Mouse (Mus musculus) layer of hippocampus, adult 2 months (tissue): ENCODE data around the gene Rhou. TPM values are rescaled to one million over a fixed set of nuclear protein-coding genes. Genes with fewer than 3 reads are reported as not detected.
"Not testable (repeated sequence)": the region's sequence is repeated elsewhere in the genome, so short reads cannot be mapped to it uniquely, and the experiment has no call there.

Experiments
- DNase-seq, 2 experiments: peaks; one replicate each; pipeline ENCODE4 v3.0.0; 2022; ENCODE audit warnings: low spot score in 2 of 2
- H3K27ac ChIP-seq: fragments of 200-600 bp; 2 replicates; pipeline ENCODE4 v1.8.1; 2022
- H3K4me3 ChIP-seq: fragments of 200-600 bp; 2 replicates; pipeline ENCODE4 v1.8.1; 2022; ENCODE audit warnings: mild to moderate bottlenecking
- CTCF ChIP-seq: fragments of 200-600 bp; conservative IDR thresholded peaks from 2 replicates; pipeline ENCODE4 v1.8.1; 2022; ENCODE audit warnings: antibody characterized with exemption, mild to moderate bottlenecking, moderate library complexity
- long read RNA-seq, 2 experiments: library from polyadenylated mRNA; stranded (forward); transcript quantifications; one replicate each; pipeline ENCODE4 v2.0.0; 2021; ENCODE audit warnings: borderline mapping rate in 2 of 2
- total RNA-seq, 2 experiments: library from RNA; stranded (reverse); gene quantifications; 2 replicates each; pipeline ENCODE4 v1.2.3; 2021

Rhou gene
- total RNA-seq = 10 to 100 TPM; 43.9 to 44.7 TPM
- long read RNA-seq, experiment 1, transcript Rhou-201 (3 exons, 3,371 nt) = major isoform, 19 of 23 reads
- long read RNA-seq, experiment 1, partial matches to known transcripts = 0 of 23 reads
- long read RNA-seq, experiment 1, other reads (novel, unspliced or antisense) = 4 of 23 reads
- long read RNA-seq, experiment 2, transcript Rhou-201 (3 exons, 3,371 nt) = major isoform, 36 of 47 reads
- long read RNA-seq, experiment 2, partial matches to known transcripts = 0 of 47 reads
- long read RNA-seq, experiment 2, other reads (novel, unspliced or antisense) = 11 of 47 reads

- H3K27ac ChIP-seq = peak within 1 kb of the TSS; percentile 96
- peak; percentile 87 for TF ChIP-seq CTCF
- H3K4me3 ChIP-seq = peak within 1 kb of the TSS; percentile 76
- peak; percentile 92 to 94 for DNase-seq
These were observed at the start of gene Rhou for GRCm38 (mm10) chr8:123653308-123653993. Gene Rhou (plus strand): TSS chr8:123653929.

GRCm38 (mm10) chr8:123612652-123613051 is 41.1 kb upstream of the Rhou start:
- not testable (repeated sequence) for H3K27ac ChIP-seq, H3K4me3 ChIP-seq
- DNase-seq = peak in 1 of 2 experiments; percentile 4

- not testable (repeated sequence) for DNase-seq, H3K4me3 ChIP-seq, H3K27ac ChIP-seq
These were observed 30.2 kb upstream of the Rhou start for GRCm38 (mm10) chr8:123623523-123623922.

- DNase-seq = peak in 1 of 2 experiments; percentile 2
- TF ChIP-seq CTCF = no peak
- Histone ChIP-seq H3K4me3 (no peak overlapping the region), H3K27ac (no peak overlapping the region)
These were observed 29.5 kb upstream of the Rhou start for GRCm38 (mm10) chr8:123624274-123624673.

GRCm38 (mm10) chr8:123624702-123625101 is 29.0 kb upstream of the Rhou start:
- no peak for TF ChIP-seq CTCF
- Histone ChIP-seq H3K4me3 (no peak overlapping the region), H3K27ac (no peak overlapping the region)
- peak in 1 of 2 experiments; percentile 7 for DNase-seq

- Histone ChIP-seq H3K4me3 (no peak overlapping the region), H3K27ac (no peak overlapping the region)
- TF ChIP-seq CTCF = no peak
- DNase-seq = no peak
These were observed 28.0 kb upstream of the Rhou start for GRCm38 (mm10) chr8:123625717-123626116.

- H3K4me3 ChIP-seq = no peak overlapping the region
- no peak for DNase-seq
- H3K27ac ChIP-seq = no peak overlapping the region
- peak; percentile 50 for TF ChIP-seq CTCF
These were observed 26.1 kb upstream of the Rhou start for GRCm38 (mm10) chr8:123627410-123628147.

- Histone ChIP-seq H3K4me3 (peak overlapping the region; percentile 40), H3K27ac (no peak overlapping the region)
- peak; percentile 40 to 49 for DNase-seq
- TF ChIP-seq CTCF = peak; percentile 88
These were observed 25.3 kb upstream of the Rhou start for GRCm38 (mm10) chr8:123628253-123628967.

GRCm38 (mm10) chr8:123628968-123629755 is 24.6 kb upstream of the Rhou start:
- peak; percentile 84 for TF ChIP-seq CTCF
- DNase-seq = peak; percentile 60 to 80
- Histone ChIP-seq H3K27ac (no peak overlapping the region), H3K4me3 (peak overlapping the region; percentile 40)

GRCm38 (mm10) chr8:123630058-123630457 is 23.7 kb upstream of the Rhou start:
- no peak for DNase-seq
- TF ChIP-seq CTCF = no peak
- Histone ChIP-seq H3K27ac (no peak overlapping the region), H3K4me3 (no peak overlapping the region)

GRCm38 (mm10) chr8:123630841-123631251 is 22.9 kb upstream of the Rhou start:
- DNase-seq = no peak
- no peak for TF ChIP-seq CTCF
- Histone ChIP-seq H3K4me3 (no peak overlapping the region), H3K27ac (no peak overlapping the region)

- not testable (repeated sequence) for H3K4me3 ChIP-seq, H3K27ac ChIP-seq, DNase-seq
These were observed 22.0 kb upstream of the Rhou start for GRCm38 (mm10) chr8:123631746-123632145.
